Mouse (Mus musculus): ENCODE data around the gene Atp5mpl. TPM values are rescaled to one million over a fixed set of nuclear protein-coding genes. Genes with fewer than 3 reads are reported as not detected.
"Not testable (repeated sequence)": the region's sequence is repeated elsewhere in the genome, so short reads cannot be mapped to it uniquely, and the experiment has no call there.

The Atp5mpl gene
- total and polyA plus RNA-seq, 3 experiments: 224 to 1,158 (median 461) TPM

DNA sequence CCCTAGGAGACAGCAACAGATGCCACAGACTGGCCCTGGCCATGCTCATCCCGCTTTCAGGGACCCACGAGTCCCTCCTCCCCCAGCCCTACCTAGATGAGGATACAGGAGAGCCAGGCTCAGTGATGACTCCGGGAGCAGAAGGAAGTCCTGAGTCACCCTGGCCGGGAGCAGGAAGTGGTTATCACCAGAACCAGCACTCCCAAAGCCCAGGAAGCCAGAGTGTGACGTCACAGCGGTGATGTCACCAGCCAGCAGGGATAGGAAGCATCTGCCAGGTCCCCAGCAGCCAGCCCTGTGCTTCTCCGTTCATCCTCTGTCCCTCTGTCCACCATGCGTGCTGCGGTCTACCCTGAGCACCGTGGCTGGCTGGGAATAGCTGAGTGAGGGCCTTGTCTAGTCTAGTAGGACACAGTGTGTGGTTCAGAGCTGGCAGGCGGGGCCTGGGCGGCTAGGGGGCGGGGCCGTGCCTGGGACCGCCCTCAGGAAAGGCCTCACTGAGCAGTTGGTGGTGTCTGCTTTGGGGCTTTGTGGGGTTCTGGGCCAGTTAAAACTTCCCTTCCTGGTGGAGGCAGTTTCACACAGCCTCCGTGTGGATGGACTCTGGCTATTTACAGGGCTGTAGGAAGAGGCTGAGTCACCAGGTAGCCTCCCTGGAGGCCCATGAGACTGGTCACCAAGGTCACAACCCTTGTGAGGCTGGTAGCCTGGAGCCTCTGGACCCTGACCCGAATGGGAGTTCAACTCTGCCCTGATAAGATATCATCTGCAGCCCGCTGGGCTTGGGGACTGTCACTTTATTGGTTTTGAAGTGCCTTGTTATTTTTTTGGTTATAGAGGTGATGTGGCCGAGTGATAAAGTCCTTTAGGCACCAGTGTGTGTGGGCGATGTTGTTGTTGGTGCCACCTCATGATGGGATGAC, 22.5 kb downstream of the Atp5mpl start:
- Histone ChIP-seq H3K36me3 (ENCODE audit: control insufficient read depth in 1 of 2, insufficient read depth in 2 of 2, low read length in 2 of 2) (peaks cover 0 to 13% of the 10 kb centered on the region in 2 experiments; a peak in 2 of 4 replicates), H3K4me3 (ENCODE audit: control insufficient read depth in 1 of 2, insufficient read depth in 1 of 2, low read depth in 2 of 2, low read length in 2 of 2) (peak overlapping the region; percentile 52 to 71), H3K27ac (ENCODE audit: control insufficient read depth, low read depth, low read length) (peak overlapping the region; percentile 98), H3K4me1 (ENCODE audit: control insufficient read depth in 1 of 2, insufficient read depth in 2 of 2, low read length in 2 of 2) (peaks cover 10 to 22% of the 10 kb centered on the region in 2 experiments), H3K9ac (ENCODE audit: control insufficient read depth, low read depth, low read length, poor library complexity, severe bottlenecking) (peak overlapping the region; percentile 61)
- DNase-seq (ENCODE audit: low read depth, low spot score): peak; percentile 66
- not testable (repeated sequence) for H3K9me3 ChIP-seq (replicated peaks; ENCODE audit: insufficient read depth, low read length); H3K27me3 ChIP-seq (ENCODE audit: control insufficient read depth in 1 of 2, insufficient read depth in 2 of 2, low read length in 2 of 2); H3K79me2 ChIP-seq (ENCODE audit: control insufficient read depth, insufficient read depth, low read length, poor library complexity)
- peak; percentile 73 for TF ChIP-seq GATA1 (IDR thresholded peaks at IDR 0.05; ENCODE audit: low read depth, low read length)

- peaks cover 10 to 22% of the 10 kb centered on the region in 2 experiments for H3K4me1 ChIP-seq (ENCODE audit: control insufficient read depth in 1 of 2, insufficient read depth in 2 of 2, low read length in 2 of 2)
- peak overlapping the region; percentile 25 for H3K27ac ChIP-seq (ENCODE audit: control insufficient read depth, low read depth, low read length)
Observed at GRCm38 (mm10) chr12:111943421-111944064, 23.2 kb downstream of the Atp5mpl start.

GRCm38 (mm10) chr12:111938623-111939177, 28.1 kb downstream of the Atp5mpl start:
- Histone ChIP-seq H3K4me3 (ENCODE audit: control insufficient read depth in 1 of 2, insufficient read depth in 1 of 2, low read depth in 2 of 2, low read length in 2 of 2) (no peak overlapping the region), H3K9ac (ENCODE audit: control insufficient read depth, low read depth, low read length, poor library complexity, severe bottlenecking) (no peak overlapping the region), H3K27ac (ENCODE audit: control insufficient read depth, low read depth, low read length) (no peak overlapping the region), H3K36me3 (ENCODE audit: control insufficient read depth in 1 of 2, insufficient read depth in 2 of 2, low read length in 2 of 2) (no peaks in the 10 kb centered on the region; a peak in 1 of 4 replicates), H3K4me1 (ENCODE audit: control insufficient read depth in 1 of 2, insufficient read depth in 2 of 2, low read length in 2 of 2) (peaks cover 4 to 9% of the 10 kb centered on the region in 2 experiments; a peak in 3 of 4 replicates), H3K27me3 (ENCODE audit: control insufficient read depth in 1 of 2, insufficient read depth in 2 of 2, low read length in 2 of 2) (no peaks in the 10 kb centered on the region), H3K79me2 (ENCODE audit: control insufficient read depth, insufficient read depth, low read length, poor library complexity) (no peaks in the 10 kb centered on the region), H3K9me3 (replicated peaks; ENCODE audit: insufficient read depth, low read length) (no peaks in the 10 kb centered on the region)
- no peak for DNase-seq (ENCODE audit: low read depth, low spot score)
- TF ChIP-seq MYB (IDR thresholded peaks at IDR 0.05; ENCODE audit: low read depth, low read length) (no peak), USF2 (IDR thresholded peaks at IDR 0.05; ENCODE audit: borderline replicate concordance in 1 of 2, insufficient read depth in 1 of 2, low read depth in 1 of 2, low read length in 2 of 2) (no peak), CHD1 (IDR thresholded peaks at IDR 0.05; ENCODE audit: low read depth, low read length) (no peak), MAZ (IDR thresholded peaks at IDR 0.05; ENCODE audit: low read depth, low read length) (no peak), MYC (IDR thresholded peaks at IDR 0.05; ENCODE audit: low read depth, low read length) (no peak), GABPA (IDR thresholded peaks at IDR 0.05; ENCODE audit: low read depth, low read length) (no peak), BHLHE40 (IDR thresholded peaks at IDR 0.05; ENCODE audit: borderline replicate concordance, low read depth, low read length) (no peak), ZNF384 (IDR thresholded peaks at IDR 0.05; ENCODE audit: low read depth, low read length) (no peak), GATA1 (IDR thresholded peaks at IDR 0.05; ENCODE audit: low read depth, low read length) (no peak), NELFE (IDR thresholded peaks at IDR 0.05; ENCODE audit: low read depth, low read length) (no peak), EP300 (IDR thresholded peaks at IDR 0.05; ENCODE audit: low read depth in 1 of 2, low read length in 2 of 2) (no peak)

More at GRCm38 (mm10) chr12:111943421-111944064, 23.2 kb downstream of the Atp5mpl start:
- Histone ChIP-seq H3K9me3 (replicated peaks; ENCODE audit: insufficient read depth, low read length) (no peaks in the 10 kb centered on the region), H3K79me2 (ENCODE audit: control insufficient read depth, insufficient read depth, low read length, poor library complexity) (no peaks in the 10 kb centered on the region), H3K4me3 (ENCODE audit: control insufficient read depth in 1 of 2, insufficient read depth in 1 of 2, low read depth in 2 of 2, low read length in 2 of 2) (peak overlapping the region in 1 of 2 experiments; percentile 27; a peak in 1 of 4 replicates), H3K27me3 (ENCODE audit: control insufficient read depth in 1 of 2, insufficient read depth in 2 of 2, low read length in 2 of 2) (no peaks in the 10 kb centered on the region), H3K36me3 (ENCODE audit: control insufficient read depth in 1 of 2, insufficient read depth in 2 of 2, low read length in 2 of 2) (peaks cover 0 to 13% of the 10 kb centered on the region in 2 experiments; a peak in 2 of 4 replicates), H3K9ac (ENCODE audit: control insufficient read depth, low read depth, low read length, poor library complexity, severe bottlenecking) (peak overlapping the region; percentile 26)
- DNase-seq (ENCODE audit: low read depth, low spot score): peak; percentile 25
- TF ChIP-seq CHD1 (IDR thresholded peaks at IDR 0.05; ENCODE audit: low read depth, low read length) (no peak), CHD2 (IDR thresholded peaks at IDR 0.05; ENCODE audit: low read length) (no peak)

All from MEL (cell line).